Mouse (Mus musculus) urinary bladder, adult 2 months (tissue): ENCODE results near the gene Gm21972. TPM values are rescaled to one million over a fixed set of nuclear protein-coding genes. Genes with fewer than 3 reads are reported as not detected.

ENCODE experiments used
- DNase-seq: peaks from one replicate; pipeline ENCODE4 v3.0.0; 2022; ENCODE audit warnings: low spot score
- polyA plus RNA-seq: library from polyadenylated mRNA; depleted of rRNA; stranded (reverse); fragments of >200 nt; gene quantifications from 2 replicates; pipeline ENCODE4 v1.2.3, GENCODE M21; 2012

Gene Gm21972
- polyA plus RNA-seq, 1 experiment, result 0.44 TPM

DNA sequence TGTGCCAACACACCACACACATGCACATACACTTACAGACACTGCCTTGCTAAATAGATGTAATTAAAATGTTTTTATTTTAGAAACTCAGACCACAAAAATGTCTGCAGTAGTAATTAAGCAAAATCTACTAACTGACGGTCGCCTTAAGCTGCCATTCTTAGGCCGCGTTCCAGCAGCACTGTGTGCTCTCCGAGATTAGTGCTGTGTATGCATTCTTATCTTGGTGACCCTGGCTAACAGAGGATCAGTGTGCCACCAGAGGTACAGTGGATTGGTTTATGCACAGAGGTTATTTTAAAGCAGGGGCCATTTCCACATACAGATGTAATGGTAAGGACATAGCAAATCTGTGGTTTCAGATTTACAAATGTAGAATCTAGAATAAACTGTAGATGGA, 27.6 kb downstream of the Gm21972 start:
- DNase-seq, result no peak

DNA sequence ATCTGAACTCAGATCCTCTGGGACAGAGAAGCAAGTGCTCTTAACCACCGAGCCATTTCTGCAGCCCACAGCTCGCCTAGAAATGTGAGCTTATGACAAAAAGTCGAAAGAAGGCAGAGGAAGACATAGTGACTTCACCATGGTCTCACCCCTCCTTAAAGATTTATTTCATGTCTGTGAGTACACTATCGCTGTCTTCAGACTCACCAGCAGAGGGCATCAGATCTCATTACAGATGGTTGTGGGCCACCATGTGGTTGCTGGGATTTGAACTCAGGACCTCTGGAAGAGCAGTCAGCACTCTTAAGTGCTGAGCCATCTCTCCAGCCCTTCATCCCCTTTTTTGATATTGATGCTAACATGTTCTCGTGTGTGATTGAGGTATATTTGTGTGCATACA, 41.2 kb downstream of the Gm21972 start:
- no peak for DNase-seq

DNA sequence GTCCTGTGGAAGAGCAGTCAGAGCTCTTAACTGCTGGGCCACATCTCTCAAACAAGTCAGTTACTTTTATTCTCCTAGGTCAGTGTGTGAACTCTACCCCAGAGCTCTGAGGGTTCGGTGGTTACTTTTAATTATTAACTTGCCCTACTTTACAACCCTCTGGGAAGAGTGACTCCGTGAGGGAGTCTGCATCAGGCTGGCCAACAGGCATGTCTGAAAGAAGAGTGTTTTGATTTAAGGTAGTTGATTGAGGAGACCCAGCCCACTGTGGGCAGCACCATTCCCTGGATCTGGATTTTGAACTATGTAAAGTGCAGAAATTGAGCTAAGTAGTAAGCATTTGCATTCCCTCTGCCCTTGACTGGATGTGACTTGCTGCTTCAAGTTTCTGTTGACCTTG, 42.6 kb downstream of the Gm21972 start:
- DNase-seq, result no peak

DNA sequence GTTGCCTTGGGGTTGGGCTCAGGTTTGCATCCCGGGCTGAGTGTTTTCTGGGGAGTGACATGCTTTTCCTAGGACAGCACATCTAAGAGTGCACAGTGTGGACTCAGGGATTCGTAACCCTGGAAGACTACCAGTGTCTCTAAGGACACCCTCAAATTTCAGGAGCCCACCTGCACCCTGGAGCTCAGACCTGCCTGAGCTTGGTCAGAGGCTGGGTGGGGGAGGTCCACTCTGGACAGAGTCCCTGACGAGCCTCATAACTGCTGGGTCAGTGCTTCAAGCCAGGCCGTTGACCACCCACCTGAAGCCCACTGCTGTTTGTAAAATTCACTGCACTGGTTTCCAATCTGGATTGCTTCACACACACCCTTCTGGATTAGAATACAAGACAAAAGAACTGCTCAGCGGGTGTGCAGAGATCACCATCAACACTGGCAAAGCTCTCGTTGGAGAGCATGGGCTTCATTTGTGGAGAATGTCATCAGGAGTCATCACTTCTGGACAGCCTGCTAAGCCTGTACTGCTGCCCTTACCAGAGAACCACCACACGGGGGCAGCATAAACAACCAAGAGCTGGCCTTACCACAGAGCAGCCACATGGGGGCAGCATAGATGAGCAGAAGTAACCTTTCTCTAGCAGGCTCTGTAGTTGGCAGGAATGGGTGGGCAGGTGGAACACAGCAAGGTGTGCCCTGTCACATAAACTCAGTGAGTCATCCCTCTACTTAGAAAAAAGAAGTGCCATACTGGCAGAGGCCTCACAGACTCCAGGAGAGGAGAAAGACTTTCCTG, 45.2 kb downstream of the Gm21972 start:
- DNase-seq, result peak; percentile 62

DNA sequence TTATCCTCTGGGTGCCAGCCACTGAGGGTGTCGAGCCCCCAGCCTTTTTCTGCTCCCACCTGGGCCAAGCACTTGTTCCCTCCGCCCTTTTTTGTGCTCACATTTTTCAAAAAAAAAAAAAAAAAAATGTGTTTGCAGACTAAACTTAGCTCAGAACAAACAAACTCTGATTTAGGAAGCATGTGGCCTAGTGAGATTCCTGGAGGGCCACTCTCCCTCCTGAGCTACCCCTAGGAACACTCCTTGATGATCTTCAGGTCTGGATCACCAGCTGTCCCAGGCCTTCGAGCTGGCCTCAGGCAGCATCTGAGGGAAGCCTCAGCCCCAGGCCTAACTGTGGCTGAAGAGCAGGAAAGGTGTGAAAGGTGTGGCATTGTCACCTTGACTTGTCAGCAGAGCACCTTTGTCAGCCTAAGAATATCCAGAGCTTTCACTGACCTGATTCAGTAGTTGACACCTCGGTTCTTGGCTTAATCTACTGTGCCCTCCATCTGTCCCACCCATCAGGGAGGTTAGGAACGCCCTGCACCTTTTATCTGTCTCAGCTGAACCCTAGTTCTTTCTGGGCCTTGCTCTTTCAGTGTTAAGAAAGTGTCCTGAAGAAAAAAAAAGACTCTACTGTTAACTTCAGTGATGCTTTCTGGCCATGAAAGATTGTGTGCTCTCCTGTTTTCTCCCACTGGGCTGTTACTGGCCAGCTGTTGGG, 48.7 kb downstream of the Gm21972 start:
- no peak for DNase-seq

DNA sequence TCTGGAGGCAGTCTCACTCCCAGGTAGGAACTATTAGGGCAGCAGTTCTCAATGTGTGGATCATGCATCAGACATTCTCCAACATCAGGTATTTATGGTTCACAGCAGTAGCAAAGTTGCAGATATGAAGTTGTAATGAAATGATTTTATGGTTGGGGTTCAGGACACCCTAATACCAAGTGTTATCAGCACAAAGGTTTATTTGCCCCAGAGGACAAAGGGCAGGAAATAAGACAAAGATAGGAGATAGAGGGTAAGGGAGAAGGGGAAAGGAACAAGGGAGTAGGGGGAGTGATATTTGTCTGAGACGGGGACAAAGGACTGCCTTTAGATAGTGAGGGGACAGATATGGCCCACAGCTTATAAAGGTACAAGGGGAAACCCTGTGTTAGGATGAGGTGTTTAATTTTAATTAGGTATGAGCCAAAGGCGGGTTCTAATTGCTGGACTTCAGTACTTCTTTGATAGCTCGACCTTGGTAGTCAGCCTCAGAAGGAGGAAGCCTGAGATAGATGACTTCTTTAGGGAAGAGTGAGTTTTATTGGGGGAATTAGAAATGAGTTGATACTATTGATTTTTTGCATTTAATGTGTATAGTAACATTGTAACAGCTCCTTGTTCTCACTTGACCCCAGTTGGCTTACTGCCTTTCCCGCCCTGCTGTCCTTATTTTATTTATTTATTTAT, 50.3 kb downstream of the Gm21972 start:
- DNase-seq, result no peak

DNA sequence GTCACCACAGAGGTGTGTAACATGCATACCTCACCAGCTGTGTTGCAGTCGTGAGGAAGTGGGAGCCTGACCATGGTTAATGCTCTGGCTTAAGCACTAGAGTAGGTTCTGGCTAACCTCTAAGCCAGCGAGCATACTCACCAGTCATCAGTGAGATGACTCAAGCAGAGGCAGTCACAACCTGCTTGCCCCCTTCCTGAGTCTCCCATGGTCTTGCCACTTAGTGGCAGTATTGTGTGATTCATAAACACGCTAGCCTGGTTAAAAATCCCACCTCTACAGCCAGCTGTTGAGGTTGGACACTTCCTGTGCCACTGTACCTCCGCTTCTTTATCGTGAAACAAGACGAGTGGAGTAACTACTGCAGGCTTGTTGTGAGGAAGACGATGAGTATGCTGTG, 53.3 kb downstream of the Gm21972 start:
- DNase-seq, result no peak

DNA sequence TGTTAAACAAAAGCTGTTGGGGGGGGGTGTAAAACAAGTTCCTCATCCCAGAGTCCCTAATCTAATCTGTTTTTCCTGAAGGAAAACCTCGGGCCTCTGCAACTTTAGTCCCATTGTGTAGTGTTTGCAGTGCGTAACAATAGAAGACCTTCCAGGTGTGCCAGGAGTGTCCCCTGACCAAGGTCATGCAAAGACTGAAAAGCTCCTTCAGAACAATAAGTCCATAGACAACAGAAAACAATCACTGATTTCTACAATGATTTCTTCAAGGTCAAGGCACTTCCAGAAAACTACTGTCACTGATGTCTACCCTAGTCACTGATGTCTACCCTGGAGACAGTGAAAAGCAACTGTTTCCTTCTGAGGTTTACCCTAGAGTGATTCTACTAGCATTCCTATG, 54.4 kb downstream of the Gm21972 start:
- DNase-seq, result no peak

DNA sequence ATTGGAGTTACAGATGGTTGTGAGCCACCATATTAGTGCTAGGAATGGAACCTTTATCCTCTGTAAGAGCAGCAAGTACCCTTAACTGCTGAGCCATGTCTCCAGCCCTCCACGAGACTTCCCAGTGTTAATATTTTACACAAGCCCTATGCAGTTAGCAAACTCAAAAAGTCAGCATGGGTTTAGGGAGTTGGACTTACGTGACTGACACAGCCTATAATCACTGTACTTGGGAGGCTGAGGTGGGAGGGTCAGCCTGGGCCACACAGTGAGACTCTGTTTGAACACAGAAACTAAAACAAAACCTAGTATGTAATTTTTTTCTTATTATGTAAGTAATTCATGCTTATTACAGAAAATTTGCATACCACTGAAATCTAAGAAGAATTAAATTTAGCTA, 54.8 kb downstream of the Gm21972 start:
- no peak for DNase-seq

DNA sequence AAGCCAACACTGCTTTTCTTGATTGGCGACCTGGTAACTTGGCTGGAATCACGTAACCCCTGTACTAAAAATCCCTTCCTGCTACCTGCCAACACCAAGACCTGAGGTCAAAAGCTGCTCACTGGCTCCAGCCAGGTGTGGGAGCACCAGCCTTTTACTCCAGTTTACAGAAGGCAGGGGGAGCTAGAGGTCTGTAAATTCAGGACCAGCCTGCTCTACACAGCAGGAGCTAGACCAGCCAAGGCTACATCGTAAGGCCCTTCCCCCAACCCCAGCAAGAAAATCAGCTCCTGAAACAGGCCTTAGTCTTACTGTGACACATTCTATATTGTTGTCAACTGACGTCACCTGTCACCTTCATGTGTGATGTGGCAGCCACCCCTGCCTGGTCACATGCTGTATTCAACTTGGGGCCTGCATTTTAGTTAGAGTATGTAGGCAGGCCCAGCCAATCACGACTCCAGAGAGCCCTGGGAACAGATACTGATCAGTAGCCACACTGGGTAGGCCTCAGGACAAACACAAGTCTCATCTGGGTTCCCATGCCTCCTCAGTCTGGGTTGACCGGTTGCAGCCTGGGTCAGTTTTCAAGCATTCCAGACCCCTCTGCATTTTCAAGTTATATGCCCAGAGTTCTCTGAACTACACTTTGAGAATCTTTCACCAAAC, 55.7 kb downstream of the Gm21972 start:
- no peak for DNase-seq

DNA sequence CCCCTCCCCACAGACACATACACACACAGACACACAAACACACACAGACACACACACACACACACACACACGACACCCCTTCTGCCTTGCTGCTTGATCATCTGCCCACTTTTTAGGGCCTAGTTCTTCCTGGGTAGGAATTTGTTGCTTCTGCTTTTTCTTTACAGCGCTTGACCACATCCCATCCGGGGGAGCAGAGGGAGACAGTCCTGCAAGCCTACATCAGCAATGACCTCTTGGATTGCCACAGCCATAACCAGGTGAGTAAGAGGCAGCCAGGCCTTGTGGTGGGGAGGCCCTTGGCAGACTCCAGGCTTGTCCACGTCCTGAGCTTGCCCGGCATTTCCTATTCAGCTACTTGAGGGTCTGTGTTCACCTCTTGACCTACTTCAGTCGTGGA, 57.4 kb downstream of the Gm21972 start:
- DNase-seq, result no peak

DNA sequence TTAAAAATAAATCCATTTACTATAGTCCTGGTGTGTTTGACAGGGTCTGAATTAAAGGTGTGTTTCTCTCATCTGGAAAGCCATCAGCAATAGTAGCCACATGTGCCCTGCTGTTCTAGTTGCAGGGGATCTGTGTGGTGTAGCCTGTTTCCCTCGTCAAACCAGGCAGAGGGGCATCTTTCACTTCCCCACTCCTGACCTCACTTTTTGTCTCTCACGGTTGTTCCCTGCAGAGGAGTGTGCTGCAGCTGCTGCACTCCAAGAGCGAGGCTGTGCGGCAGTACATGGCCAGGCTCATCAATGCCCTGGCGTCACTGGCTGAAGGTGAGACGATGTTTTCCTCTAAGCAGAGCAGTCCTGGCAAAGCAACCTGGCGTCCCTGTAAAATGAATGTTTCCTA, 60.6 kb downstream of the Gm21972 start:
- no peak for DNase-seq

DNA sequence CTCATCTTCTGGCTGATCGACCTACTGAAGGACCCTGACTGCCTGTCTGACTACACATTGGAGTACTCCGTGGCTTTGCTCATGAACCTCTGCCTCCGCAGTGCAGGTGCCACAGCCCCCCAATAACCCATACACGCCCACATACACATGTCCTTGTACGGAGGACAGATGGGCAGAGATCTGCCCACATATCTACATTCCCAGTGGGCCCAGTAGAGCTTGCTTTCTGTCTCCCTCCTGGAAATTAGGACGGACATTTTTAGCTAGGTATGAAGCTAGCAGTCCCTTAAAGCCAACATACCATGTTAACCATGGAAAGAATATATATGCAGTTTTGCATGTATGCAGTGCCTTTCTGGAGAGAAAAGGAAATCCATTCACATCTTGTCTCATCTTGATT, 64.8 kb downstream of the Gm21972 start:
- no peak for DNase-seq

DNA sequence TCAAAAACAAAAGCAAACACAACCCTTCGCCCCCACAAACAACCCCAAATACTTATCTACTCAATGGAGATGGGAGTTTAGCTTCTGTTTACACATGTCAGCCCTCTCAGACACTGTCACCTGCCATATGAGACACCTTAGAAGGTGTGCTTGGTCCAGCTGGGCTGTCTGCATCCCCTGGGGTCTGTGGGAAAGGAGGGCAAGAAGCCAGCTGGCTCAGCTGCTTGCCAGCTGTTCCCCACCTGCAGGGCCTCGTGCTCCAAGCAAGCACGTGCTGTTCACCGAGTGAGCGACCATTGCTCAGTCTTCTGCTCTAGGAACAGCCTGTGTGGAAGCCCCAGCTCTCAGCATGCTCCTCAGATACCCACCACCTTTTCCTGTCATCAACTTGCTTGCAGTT, 65.6 kb downstream of the Gm21972 start:
- no peak for DNase-seq

DNA sequence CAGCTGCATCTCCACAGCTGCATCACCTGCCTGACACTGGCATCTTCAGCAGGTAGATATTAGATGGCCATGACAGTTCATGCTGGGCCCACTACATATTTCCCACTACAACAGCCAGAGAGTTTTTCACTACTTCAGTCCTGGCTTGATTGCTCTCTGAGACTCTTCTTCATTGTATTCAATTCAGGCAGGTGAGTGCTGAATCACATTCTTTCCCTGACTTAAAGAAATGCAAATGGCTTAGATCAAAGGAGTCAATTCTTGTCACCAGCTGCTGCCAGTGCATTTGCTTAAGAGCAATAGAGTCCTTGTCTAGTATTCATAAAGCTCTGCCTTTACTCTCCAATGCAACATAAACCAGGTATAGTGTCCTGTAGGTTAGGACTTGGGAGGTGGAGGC, 67.9 kb downstream of the Gm21972 start:
- DNase-seq, result no peak

DNA sequence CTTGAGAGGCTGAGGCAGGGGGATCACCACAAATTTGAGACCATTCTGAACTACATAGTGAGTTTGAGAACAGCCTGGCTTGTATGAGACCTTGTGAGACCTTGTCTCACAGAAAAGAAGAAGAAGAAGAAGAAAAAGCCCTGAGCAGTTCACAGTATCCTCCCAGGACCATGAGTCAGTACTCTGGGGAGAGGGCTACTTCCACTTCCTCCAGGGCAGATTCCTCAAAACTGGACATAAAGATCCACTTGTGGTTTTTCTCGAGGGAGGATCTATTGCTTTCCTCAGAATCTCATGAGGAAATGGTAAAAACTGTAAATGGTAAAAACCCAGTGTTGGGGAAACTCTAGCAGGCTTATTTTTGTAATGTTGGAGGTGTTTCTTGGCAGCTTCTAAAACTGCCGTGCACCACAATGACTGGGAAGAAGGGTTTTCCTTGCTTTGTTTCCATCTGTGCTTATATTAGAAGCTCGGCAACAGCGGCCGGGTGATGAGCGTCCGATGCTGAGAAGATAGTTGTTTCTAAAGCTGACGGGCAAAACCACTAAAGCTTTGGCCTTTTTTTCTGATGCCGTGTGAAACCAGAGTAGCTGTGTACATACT, 69.3 kb downstream of the Gm21972 start:
- no peak for DNase-seq

DNA sequence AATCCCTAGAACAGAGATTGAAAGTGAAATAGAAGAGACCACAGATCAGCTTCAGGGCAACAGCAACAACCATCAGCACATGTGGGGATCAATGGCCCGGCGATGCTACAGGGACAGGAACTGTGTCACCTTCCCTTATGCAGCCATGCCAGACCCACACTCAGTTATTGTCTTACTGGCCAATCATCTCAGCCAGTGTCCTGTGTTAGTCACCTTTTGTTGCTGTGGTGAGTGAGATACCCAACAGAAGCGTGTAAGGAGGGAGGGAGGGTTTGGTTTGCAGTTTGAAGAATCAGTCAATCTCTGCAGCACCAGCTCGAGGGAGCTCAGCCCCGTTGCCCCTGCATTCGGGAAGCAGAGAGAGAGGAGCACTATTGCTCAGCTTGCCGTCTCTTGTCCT, 77.2 kb downstream of the Gm21972 start:
- no peak for DNase-seq

DNA sequence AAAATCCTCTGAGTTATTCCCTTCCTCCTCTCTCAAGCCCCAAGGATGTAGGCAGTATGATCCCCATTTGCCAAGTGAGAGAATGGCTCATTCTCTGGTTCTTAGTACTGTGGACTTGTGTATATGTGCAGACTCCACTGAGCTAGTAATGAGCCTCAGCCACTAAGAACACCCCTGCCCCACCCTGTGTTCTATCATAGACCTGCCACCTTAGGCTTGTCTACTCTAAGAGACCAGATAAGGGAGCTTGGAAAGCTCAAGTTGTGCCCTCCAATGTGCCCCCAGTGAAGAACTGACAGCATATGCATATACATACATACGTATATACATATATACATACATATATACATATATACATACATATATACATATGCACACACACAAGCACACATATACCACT, 78.1 kb downstream of the Gm21972 start:
- no peak for DNase-seq
